Mouse (Mus musculus): ENCODE results near the gene Slc25a43. TPM values are rescaled to one million over a fixed set of nuclear protein-coding genes. Genes with fewer than 3 reads are reported as not detected.
A peak's percentile ranks its signal among the peaks of the same experiment; 100 is the strongest.

Slc25a43 gene
- total RNA-seq (2017): 0.35 and 1.7 TPM in 2 replicates

DNA sequence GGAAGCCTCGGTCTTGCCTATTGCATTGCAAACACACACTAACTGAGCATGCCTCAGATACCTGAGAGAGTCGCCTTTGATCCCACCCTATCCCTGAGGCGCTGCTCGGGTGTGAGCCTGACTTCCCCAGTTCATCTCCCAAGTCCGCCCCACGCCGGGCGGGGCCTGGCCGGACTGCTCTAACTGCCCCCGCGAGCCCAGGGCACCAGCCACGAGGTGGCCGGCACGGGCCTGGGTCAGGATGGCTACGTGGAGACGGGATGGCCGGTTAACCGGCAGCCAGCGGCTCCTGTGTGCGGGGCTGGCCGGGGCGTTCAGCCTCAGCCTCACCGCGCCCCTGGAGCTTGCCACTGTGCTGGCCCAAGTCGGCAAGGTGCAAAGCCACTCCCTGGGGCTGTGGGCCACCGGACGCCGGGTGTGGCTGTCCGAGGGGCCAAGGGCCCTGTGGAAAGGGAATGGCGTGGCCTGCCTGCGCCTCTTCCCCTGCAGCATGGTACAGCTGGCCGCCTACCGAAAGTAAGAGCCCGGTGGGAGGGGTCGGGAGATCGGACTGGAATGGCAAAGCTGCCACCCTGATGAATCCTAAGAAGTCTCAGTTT lies at the start of gene Slc25a43:
TSS of gene Slc25a43 (plus strand) at position 157 of the 599 bp plus-strand sequence.
- no peak for ATAC-seq (ENCODE audit: extremely low read depth, insufficient number of reproducible peaks, low FRiP score, poor library complexity, severe bottlenecking)

DNA sequence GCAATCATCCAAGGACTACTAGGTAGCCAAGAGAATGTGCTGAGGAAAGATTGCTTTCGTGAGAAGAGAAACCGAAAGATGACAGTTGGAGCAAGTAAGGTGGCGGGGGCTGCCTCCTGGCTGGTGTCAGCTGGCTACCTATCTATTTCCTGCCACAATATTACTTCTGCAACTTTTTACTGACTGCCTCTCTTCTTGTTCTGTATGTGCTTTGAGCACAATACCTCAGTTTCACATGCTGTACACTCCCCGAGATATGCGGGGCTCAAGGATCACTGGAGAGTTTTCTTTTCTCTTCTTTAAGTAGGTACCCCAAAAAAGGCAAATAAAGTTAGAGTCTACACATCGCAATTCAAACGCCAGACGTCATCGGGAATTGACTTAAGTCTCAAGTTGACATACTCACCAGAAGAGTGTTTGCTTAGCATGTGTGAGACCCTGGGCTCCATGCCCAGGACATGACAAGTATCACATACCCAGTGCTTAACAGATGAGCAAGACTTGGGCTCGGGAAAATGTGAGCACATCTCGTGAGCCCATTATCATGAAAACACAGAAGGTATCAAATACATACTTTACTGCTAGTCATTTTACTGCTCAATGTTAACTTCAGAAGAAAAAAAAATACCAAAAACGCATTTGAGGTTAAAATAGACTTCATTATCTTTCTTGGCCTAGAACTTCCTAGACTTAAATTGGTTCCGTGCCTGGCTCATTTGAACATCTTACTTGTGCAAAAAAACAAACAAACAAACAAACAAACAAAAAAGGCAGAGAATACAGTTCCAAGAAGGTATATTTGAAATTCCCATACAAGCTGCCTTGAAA lies 3.1 kb upstream of the Slc25a43 start:
- ATAC-seq (ENCODE audit: extremely low read depth, insufficient number of reproducible peaks, low FRiP score, poor library complexity, severe bottlenecking): no peak

DNA sequence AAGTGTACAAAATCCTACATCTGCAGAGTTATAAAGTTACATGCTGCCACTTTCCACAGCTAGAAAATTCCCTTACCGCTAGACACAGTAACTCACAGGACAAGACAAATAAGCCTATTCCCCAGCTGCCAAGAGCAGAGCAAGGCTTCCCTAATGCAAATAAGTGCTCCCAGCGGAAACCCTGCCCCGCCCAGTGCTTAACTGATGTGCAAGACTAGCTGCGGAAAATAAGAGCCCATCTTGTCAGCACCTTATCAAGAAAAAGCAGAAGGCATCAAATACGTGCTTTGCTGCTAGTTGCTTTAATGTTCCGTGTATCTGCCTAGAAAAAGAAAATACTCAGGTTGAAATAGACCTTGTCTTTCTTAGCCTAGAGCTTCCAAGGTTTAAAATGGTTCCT lies 2.2 kb upstream of the Slc25a43 start:
- no peak for ATAC-seq (ENCODE audit: extremely low read depth, insufficient number of reproducible peaks, low FRiP score, poor library complexity, severe bottlenecking)

DNA sequence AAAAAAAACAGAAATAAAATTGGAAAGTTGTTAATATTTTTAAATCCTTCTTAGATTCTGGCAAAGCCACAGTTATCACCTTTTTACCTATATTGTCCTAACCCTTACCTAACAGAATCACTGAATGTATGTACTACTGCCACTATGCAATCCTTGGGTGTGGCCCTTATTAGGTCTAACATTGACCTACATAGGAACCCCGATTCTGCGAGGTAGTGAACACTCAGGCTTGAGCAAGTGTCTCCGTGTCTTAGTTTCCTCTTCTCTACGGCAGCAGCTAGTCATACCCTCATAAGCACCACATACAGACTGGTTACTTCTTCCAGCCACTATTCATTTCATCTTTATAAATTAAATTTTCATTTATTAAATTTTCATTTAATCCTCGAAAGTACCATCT lies 715 bp upstream of the Slc25a43 start:
- ATAC-seq (ENCODE audit: extremely low read depth, insufficient number of reproducible peaks, low FRiP score, poor library complexity, severe bottlenecking): no peak

DNA sequence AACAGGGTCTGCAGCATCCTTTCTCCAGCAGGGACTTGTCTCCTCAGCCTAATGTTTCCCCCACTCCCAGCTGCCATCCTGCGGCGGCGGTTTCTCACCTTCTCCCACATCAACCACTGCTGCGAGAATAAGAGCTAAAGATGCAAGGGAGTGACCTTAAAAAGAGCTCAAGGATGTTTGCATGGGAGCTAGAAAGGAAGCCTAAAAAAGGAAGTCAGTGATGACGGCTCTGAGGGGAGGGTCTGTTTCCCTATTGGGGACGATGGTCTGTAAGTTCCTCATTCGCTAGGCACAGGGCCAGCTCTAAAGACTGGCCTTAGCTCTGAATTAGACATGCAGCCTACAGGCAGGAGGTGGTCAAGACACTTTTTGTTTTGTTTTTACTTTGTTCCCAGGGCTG lies 1.3 kb downstream of the Slc25a43 start:
- peak; percentile 98 for ATAC-seq (ENCODE audit: extremely low read depth, insufficient number of reproducible peaks, low FRiP score, poor library complexity, severe bottlenecking)

DNA sequence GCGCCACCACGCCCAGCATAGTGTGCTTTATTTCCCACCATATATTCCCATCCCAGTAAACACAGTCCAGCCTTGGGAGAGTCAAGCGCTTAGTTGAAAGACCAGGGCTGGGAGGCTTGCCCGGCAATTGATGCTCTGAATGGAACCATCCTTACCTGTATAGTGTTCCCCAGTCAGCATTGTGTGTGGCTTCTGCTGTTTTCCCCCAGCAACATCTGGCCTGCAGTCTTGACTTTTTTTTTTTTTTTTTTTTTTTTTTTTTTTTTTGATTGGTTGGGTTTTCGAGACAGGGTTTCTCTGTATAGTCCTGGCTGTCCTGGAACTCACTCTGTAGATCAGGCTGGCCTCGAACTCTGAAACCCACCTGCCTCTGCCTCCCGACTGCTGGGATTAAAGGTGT lies 1.9 kb downstream of the Slc25a43 start:
- no peak for ATAC-seq (ENCODE audit: extremely low read depth, insufficient number of reproducible peaks, low FRiP score, poor library complexity, severe bottlenecking)

DNA sequence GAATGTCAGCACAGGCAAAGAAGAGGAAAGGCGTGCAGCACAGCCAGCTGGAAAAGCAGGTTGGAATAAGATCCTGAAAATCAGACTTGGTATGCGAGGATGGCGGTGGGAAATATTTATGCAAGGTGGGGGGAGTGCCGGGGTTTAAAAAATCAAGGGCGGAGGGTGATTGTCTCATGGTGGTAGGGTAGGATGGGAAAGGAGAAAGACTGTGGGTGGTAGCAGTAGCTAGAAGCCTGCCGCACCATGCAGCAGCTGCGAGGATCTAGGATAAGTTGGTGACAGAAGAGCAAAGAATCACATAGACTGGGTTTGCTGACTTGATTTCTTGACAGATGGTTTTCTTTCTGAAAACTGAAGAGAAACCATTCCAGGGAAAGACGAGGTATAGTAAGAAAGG lies 3.3 kb downstream of the Slc25a43 start:
- ATAC-seq (ENCODE audit: extremely low read depth, insufficient number of reproducible peaks, low FRiP score, poor library complexity, severe bottlenecking): no peak

DNA sequence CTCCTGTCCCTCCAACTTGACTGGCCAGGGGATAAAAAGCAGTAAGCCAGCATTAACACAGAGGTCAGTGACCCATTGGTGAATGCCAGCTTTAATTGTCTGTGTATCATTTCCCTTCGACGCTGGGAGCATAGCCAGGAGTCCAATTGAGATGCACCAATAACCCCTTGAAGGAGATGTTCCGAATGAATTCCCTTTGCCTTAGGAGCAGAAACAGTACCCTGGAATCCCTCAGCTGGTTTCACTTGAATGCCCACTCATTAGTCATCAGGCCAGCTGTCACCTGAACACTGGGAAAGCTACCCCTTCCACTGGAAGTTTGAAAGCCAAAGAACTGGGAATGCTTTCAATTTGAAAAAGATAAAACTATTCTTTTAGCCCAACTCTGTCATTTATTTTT lies 5.1 kb downstream of the Slc25a43 start:
- no peak for ATAC-seq (ENCODE audit: extremely low read depth, insufficient number of reproducible peaks, low FRiP score, poor library complexity, severe bottlenecking)

DNA sequence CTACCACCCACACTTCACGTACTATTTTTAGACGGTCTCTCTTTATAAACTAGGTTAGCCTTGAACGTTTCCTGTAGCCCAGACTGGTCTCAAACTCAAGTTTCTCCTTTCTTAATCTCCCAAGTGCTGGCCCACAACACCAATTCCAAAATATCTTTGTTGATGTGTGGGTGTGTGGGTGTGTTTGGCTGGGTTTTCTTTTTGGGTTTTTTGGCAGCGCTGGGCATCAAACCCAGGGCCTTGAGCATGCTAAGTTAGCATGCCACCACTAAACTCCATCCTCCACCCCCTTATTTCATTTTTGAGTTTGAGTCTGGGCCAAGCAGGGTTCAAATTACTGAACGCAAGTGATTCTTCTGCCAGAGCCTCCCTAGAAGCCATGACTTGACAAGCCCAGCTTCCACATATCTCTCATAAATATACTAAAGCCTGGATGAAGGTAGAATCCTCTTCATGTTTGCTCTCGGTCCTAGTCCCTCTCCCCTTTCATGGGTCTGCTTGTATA lies 5.9 kb downstream of the Slc25a43 start:
- no peak for ATAC-seq (ENCODE audit: extremely low read depth, insufficient number of reproducible peaks, low FRiP score, poor library complexity, severe bottlenecking)

DNA sequence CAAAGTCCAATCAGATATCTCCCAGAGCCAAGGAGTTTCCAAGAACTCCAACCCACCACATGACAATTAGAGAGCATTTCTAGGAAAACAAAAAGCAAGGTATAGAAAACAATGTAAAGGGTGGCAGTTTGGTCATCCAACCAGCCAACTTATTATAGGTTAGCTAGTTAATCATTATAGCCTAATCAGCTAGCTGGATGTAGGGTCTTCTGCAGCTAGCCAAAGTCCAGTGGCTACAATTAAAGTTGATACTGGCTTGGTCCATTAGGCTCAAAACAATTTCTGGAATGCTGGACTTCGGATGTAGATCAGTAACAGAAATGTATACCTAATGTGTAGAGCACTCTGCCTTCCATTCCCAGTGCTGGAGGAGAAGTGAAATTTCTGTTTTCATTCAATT lies 7.1 kb downstream of the Slc25a43 start:
- no peak for ATAC-seq (ENCODE audit: extremely low read depth, insufficient number of reproducible peaks, low FRiP score, poor library complexity, severe bottlenecking)

DNA sequence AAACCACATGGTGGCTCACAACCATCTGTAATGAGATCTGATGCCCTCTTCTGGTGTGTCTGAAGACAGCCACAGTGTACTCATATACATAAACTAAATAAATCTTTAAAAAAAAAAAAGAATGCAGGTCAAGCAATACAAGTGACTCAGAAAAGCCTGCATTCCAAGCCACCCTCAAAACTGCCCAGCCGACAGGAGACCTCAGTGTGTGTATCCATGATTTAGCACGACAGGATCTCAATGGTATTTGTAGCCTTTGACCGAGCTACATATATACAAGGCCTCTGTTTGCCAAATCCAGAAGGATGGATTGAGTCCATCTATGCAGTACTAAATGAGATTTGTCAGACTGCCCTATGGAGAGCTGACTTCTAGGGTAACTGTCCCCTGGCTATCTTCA lies 9.1 kb downstream of the Slc25a43 start:
- no peak for ATAC-seq (ENCODE audit: extremely low read depth, insufficient number of reproducible peaks, low FRiP score, poor library complexity, severe bottlenecking)

DNA sequence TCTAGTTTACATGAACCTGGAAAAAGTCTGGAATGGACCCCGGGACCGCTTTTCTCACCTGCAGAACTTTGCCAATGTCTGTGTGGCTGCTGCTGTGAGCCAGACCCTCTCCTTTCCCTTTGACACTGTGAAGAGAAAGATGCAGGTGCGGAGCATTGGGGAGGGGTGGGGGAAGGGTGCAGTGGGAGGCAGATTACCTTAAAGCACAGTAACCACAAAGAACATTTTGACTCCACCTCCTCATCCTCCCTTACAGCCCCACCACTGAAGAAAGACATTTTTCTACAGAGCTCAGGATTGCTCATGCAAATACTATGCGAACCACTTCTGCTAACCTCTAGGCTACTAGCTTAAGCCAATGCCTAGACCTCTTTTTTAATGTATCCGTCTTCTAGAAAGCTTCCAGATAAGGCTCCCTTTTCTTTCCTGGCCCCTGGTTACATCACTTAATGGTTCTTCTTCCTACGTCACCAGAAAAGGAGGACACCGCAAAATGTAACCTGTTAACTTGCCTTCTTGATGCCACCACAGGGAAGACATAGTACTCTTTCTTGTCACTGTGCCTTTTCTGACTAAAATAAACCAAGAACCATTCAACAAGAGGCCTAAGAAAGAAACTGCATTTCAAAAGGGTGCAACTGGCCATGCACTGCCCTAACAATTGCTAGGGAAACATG lies 14.5 kb downstream of the Slc25a43 start:
- 0 out of 2 replicates have a peak, but pooled peaks have one; percentile 16 for ATAC-seq (ENCODE audit: extremely low read depth, insufficient number of reproducible peaks, low FRiP score, poor library complexity, severe bottlenecking)

DNA sequence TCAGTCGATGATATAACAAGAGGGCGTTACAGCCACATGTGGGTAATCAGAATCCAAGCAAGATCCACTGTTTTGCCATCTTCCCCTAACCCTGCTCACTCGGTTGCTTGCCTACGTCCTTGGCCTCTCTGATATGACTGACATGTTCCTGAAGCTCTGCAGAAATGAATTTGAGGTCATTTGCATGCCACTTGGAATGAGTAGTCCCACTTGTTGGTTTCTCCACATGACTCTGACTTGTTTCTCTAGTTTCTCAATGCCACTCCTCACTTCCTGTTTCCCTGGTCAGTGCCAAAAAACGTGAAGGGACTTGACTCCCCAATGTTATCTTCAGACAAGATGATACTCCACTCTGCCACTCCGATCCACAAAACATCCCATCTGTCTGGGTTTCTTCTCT lies 15.1 kb downstream of the Slc25a43 start:
- no peak for ATAC-seq (ENCODE audit: extremely low read depth, insufficient number of reproducible peaks, low FRiP score, poor library complexity, severe bottlenecking)

DNA sequence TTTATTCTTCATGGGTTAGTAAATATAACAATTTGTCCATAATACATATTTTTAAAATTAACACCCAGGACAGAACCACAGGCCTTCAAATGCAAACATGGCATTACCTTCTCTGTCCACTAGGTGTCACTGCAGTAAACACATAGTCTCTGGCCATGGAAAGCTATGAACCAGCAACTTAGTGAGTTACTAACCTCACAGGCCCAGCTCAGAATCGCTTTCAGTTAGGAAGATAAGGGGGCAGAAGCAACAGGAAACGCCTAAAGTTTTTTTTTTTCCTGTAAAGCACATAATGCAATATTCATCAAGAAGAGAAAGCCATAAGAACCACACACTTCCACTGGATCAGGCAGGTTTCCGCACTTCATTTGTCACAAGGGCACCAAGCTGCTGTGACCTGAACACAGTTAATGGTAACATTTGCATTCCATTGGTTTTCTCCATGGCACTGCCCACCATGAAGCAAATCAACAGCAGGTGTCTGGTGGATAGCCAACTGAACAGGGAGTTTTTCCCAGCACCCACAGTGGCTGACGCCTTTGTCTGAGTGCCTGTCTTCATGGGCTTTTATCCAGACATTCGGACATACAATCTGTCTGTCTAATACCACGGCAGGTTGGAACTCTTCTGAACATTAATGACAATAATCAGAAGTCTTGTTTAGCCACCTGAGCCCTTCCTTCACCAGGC lies 17.6 kb downstream of the Slc25a43 start:
- ATAC-seq (ENCODE audit: extremely low read depth, insufficient number of reproducible peaks, low FRiP score, poor library complexity, severe bottlenecking): peak; percentile 90

DNA sequence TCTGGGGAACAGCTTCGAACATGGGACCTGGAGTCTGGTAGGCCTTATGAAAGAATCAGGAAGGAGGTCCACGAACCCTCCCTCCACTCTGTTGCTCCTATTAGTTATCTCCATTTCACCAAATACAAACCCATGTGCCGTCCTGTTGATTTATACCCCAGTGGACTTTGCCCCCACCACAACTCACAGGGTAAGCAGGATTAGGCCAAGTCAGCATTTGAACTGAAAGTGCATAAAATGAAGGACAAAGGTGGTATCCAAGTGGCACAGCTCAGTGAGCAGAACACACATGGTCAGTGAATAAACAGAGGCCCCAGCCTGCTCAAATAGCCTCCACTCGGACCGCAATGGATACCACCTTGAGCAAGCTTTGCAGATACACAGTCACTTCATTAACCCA lies 18.8 kb downstream of the Slc25a43 start:
- ATAC-seq (ENCODE audit: extremely low read depth, insufficient number of reproducible peaks, low FRiP score, poor library complexity, severe bottlenecking): no peak

DNA sequence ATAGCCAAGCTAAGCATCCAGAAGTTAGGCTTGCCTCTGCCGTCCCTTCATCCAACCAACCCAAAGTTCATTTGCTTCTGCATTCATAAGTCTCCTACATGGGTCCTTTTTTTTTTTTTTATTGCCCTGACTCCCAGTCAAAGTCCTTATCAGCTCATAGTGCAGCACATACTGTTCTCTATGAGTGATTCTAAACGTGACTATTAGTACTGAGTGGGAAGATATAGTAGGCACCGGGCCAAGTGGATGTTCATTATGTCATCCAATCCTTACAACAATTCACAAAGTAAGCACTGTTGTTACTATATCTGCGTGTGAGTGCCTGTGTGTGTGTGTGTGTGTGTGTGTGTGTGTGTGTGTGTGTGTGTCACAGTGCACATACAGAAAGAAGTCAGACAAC lies 19.4 kb downstream of the Slc25a43 start:
- no peak for ATAC-seq (ENCODE audit: extremely low read depth, insufficient number of reproducible peaks, low FRiP score, poor library complexity, severe bottlenecking)

DNA sequence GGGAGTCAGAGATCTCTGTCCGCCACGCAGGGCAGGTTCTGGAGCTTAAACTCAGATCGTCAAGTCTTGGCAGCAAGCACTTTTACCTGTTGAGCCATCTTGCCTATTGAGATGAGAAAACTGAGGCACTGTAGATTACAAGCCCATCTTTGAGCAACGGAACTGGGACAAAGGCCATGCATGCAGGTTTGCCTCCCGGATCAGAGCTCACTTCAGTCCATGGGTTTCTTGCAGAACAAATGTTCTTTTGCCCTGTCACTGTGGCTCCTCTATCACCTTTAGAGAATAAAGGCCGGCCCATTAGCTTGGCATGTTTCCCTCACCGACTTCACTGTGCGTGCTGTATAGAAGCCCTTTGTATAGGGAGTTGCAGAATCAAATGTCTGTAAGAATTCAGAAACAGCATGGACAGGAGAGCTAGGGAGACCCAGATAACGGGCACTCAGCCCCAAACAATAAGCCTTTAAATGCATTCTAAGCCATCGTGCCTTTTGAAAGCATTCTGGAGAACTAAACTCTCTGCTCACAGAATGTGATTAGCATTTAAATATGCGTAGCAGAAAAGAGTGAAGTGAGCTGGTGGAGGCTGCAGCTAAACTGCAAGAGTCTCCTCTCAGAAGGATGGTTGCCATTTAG lies 20.0 kb downstream of the Slc25a43 start:
- no peak for ATAC-seq (ENCODE audit: extremely low read depth, insufficient number of reproducible peaks, low FRiP score, poor library complexity, severe bottlenecking)

DNA sequence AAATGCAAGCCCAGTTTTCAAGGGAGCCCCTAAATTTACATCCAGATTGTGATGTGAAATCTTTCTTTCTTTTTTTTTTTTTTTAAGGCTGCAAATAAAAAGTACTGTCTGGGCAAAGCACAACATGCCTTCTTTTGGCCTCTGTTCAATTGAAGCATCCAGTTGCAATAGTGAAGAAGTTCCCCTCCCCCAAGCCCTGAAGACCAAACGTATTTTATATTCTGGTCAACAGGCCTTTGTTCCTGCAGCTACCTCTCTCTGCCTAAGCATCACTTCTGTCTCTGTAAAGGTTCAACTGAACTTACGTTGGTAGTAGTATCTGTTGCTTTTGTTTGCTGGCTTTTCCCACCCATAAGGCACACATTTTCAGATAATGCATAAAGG lies 20.5 kb downstream of the Slc25a43 start:
- no peak for ATAC-seq (ENCODE audit: extremely low read depth, insufficient number of reproducible peaks, low FRiP score, poor library complexity, severe bottlenecking)

DNA sequence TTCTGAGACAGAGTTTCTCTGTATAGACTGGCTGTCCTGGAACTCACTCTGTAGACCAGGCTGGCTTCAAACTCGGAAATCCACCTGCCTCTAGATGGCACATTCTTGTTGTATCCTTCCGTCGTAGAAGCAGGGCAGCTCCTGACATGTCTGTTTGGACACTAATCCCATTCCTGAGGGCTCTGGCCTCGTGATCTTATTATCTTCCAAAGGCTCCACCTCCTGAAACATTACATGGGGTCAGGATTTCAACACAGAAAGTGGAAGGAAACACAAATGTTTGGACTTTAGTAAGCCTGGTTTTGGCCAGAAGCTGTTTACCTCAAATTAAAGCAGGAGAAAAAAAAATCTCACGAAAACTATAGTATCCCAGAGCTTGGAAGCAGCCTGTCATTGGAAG lies 23.9 kb downstream of the Slc25a43 start:
- no peak for ATAC-seq (ENCODE audit: extremely low read depth, insufficient number of reproducible peaks, low FRiP score, poor library complexity, severe bottlenecking)

Data from neutrophil, adult 5-6 weeks (primary cell).